Mouse (Mus musculus): ENCODE data around the gene Olfr827. TPM values are rescaled to one million over a fixed set of nuclear protein-coding genes. Genes with fewer than 3 reads are reported as not detected.

The Olfr827 gene
- total and polyA plus RNA-seq, 2 experiments from 2014 or later, result not detected

DNA sequence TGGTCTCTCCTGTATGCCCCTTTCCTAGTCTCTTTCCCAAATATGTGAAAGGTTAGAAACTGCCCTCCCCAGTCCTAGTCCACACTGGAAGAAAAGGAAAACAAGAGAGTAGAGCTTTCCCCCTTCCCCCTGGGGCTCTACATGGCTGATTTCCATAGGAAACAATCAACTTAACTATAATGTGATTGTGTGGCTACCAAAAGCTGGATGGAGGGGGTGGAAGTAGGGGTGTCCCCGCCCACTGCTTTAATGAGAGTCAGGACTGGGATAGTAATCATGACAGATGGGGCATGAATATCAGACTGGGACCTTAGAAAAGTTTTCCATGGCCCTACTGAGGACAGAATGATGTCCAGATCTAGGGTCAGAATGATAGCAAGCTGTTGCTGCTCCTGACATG, 20.4 kb upstream of the Olfr827 start:
- no peak for ATAC-seq (ENCODE audit: insufficient read depth, low read depth)
- no peak for DNase-seq (ENCODE audit: low spot score)
- H3K4me2 ChIP-seq (ENCODE audit: low read depth, low read length), result no peak overlapping the region
- H3K27ac ChIP-seq (ENCODE audit: low read depth), result no peak overlapping the region
- H3K27me3 ChIP-seq (ENCODE audit: control insufficient read depth, insufficient read depth, low read length), result no peaks in the 10 kb centered on the region
- H3K4me1 ChIP-seq (ENCODE audit: control insufficient read depth, insufficient read depth), result no peaks in the 10 kb centered on the region
- TF ChIP-seq CTCF (IDR thresholded peaks at IDR 0.05; ENCODE audit: low read depth), result no peak
- TF ChIP-seq EP300 (IDR thresholded peaks at IDR 0.05; ENCODE audit: low read depth), result no peak
- no peaks in the 10 kb centered on the region for H3K9me3 ChIP-seq (replicated peaks; ENCODE audit: control insufficient read depth, low read length)
- H3K9ac ChIP-seq (replicated peaks; ENCODE audit: low read depth, low read length), result no peak overlapping the region
- WGBS, result 29% methylated on average over 1 of the region's 1 CpGs
- no peaks in the 10 kb centered on the region for H3K36me3 ChIP-seq (replicated peaks; ENCODE audit: control insufficient read depth, insufficient read depth, low read length)
- no peak overlapping the region for H3K4me3 ChIP-seq (ENCODE audit: low read depth, low read length)

DNA sequence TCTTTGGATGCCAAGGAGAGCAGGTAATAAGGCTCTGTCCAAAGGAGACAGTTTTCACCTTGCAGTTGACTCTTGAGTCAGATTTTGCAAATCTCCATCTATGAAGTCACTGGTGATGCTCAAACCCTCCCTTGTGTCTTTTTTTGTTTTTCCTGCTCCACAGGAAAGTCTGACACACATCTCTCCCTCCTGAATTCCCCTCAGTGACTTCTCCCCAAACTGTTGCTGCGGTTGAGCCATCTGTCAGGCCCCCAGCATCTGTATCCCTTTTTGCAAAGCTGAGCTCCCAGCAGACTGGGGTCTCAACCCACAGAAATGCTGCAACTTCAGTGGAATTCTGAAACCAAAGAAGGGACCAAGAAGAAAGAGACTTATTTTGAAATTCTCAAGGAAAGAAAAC, 17.9 kb upstream of the Olfr827 start:
- Histone ChIP-seq H3K9ac (replicated peaks; ENCODE audit: low read depth, low read length) (no peak overlapping the region), H3K4me2 (ENCODE audit: low read depth, low read length) (no peak overlapping the region), H3K4me1 (ENCODE audit: control insufficient read depth, insufficient read depth) (no peaks in the 10 kb centered on the region), H3K9me3 (replicated peaks; ENCODE audit: control insufficient read depth, low read length) (no peaks in the 10 kb centered on the region), H3K27ac (ENCODE audit: low read depth) (no peak overlapping the region), H3K4me3 (ENCODE audit: low read depth, low read length) (no peak overlapping the region), H3K36me3 (replicated peaks; ENCODE audit: control insufficient read depth, insufficient read depth, low read length) (no peaks in the 10 kb centered on the region), H3K27me3 (ENCODE audit: control insufficient read depth, insufficient read depth, low read length) (no peaks in the 10 kb centered on the region)
- DNase-seq (ENCODE audit: low spot score) (no peak), ATAC-seq (ENCODE audit: insufficient read depth, low read depth) (no peak)
- WGBS, result 53% methylated on average over 1 of the region's 1 CpGs
- no peak for TF ChIP-seq EP300 (IDR thresholded peaks at IDR 0.05; ENCODE audit: low read depth)
- no peak for TF ChIP-seq CTCF (IDR thresholded peaks at IDR 0.05; ENCODE audit: low read depth)

DNA sequence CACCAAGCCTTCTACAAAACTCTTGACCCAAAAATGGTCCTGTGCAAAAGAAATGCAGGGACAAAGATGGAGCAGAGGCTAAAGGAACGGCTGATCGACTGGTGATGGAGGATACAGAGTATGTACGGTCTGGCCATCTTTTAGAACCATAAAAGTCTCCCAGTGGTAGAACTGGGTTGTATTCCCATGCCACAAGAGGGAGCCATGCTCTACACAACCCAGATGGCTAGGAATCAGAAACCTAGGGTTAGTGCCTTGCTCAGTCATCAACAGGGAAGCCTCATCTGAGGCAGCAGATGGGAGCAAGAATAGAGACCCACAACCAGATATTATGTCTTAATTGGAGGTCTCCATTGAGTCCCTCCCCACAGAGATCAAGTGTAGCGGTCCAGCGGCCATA, 15.4 kb upstream of the Olfr827 start:
- 85% methylated on average over 5 of the region's 5 CpGs for WGBS

DNA sequence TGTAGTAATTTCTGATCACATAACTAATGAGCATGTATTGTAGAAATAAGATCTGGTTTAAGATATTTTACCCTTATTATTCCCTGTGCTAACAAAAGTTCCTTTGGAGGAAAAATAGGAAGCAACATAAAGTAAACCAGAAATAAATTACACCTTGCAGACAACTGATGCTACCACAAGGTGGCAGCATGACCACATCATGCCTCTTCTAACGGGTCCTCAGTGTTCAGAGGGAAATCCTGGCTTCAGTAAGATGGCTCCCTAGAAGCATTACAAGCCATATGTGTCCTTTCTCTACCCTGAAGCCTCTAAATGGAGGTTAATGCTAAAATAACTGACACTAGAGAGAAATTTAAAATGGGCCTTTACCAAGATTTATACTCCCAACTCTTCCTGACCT, 14.0 kb upstream of the Olfr827 start:
- DNase-seq (ENCODE audit: low spot score), result peak; percentile 30
- H3K4me2 ChIP-seq (ENCODE audit: low read depth, low read length), result no peak overlapping the region
- no peak overlapping the region for H3K9ac ChIP-seq (replicated peaks; ENCODE audit: low read depth, low read length)
- no peak for ATAC-seq (ENCODE audit: insufficient read depth, low read depth)
- TF ChIP-seq CTCF (IDR thresholded peaks at IDR 0.05; ENCODE audit: low read depth), result peak; percentile 80
- TF ChIP-seq EP300 (IDR thresholded peaks at IDR 0.05; ENCODE audit: low read depth), result no peak
- no peaks in the 10 kb centered on the region for H3K36me3 ChIP-seq (replicated peaks; ENCODE audit: control insufficient read depth, insufficient read depth, low read length)
- no peak overlapping the region for H3K4me3 ChIP-seq (ENCODE audit: low read depth, low read length)
- H3K27me3 ChIP-seq (ENCODE audit: control insufficient read depth, insufficient read depth, low read length), result no peaks in the 10 kb centered on the region
- 0% methylated on average over 1 of the region's 1 CpGs for whole genome bisulfite sequencing
- H3K27ac ChIP-seq (ENCODE audit: low read depth), result no peak overlapping the region
- no peaks in the 10 kb centered on the region for H3K9me3 ChIP-seq (replicated peaks; ENCODE audit: control insufficient read depth, low read length)
- no peaks in the 10 kb centered on the region for H3K4me1 ChIP-seq (ENCODE audit: control insufficient read depth, insufficient read depth)

More for the DNA sequence above, 15.4 kb upstream of the Olfr827 start:
- no peak overlapping the region for H3K9ac ChIP-seq (replicated peaks; ENCODE audit: low read depth, low read length)
- H3K27ac ChIP-seq (ENCODE audit: low read depth), result no peak overlapping the region
- ATAC-seq (ENCODE audit: insufficient read depth, low read depth) (no peak), DNase-seq (ENCODE audit: low spot score) (no peak)
- no peaks in the 10 kb centered on the region for H3K4me1 ChIP-seq (ENCODE audit: control insufficient read depth, insufficient read depth)
- no peak for TF ChIP-seq EP300 (IDR thresholded peaks at IDR 0.05; ENCODE audit: low read depth)
- no peak for TF ChIP-seq CTCF (IDR thresholded peaks at IDR 0.05; ENCODE audit: low read depth)
- H3K36me3 ChIP-seq (replicated peaks; ENCODE audit: control insufficient read depth, insufficient read depth, low read length), result no peaks in the 10 kb centered on the region
- no peaks in the 10 kb centered on the region for H3K27me3 ChIP-seq (ENCODE audit: control insufficient read depth, insufficient read depth, low read length)
- H3K4me2 ChIP-seq (ENCODE audit: low read depth, low read length), result no peak overlapping the region
- no peaks in the 10 kb centered on the region for H3K9me3 ChIP-seq (replicated peaks; ENCODE audit: control insufficient read depth, low read length)
- H3K4me3 ChIP-seq (ENCODE audit: low read depth, low read length), result no peak overlapping the region

DNA sequence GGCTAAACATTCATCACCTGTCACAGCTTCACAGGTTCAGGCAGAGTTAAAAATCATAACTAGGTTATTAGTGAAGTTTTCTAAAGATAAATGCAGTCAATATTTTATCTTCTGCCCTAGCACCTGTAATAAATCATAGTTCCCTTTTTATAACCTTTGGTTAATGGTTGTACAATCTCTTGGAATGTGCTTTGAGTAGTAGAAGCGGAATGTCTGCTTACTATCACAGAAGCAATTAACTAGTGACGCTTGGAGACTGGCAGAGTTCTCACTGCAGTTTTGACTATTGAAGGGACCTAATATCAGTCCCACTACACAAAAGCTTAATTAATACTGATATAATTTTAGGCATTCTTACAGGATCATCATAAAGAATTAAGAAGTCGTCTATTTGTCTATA, 10.8 kb upstream of the Olfr827 start:
- Histone ChIP-seq H3K27me3 (ENCODE audit: control insufficient read depth, insufficient read depth, low read length) (no peaks in the 10 kb centered on the region), H3K27ac (ENCODE audit: low read depth) (no peak overlapping the region), H3K4me1 (ENCODE audit: control insufficient read depth, insufficient read depth) (no peaks in the 10 kb centered on the region), H3K9me3 (replicated peaks; ENCODE audit: control insufficient read depth, low read length) (no peaks in the 10 kb centered on the region), H3K4me3 (ENCODE audit: low read depth, low read length) (no peak overlapping the region), H3K4me2 (ENCODE audit: low read depth, low read length) (no peak overlapping the region), H3K36me3 (replicated peaks; ENCODE audit: control insufficient read depth, insufficient read depth, low read length) (no peaks in the 10 kb centered on the region), H3K9ac (replicated peaks; ENCODE audit: low read depth, low read length) (no peak overlapping the region)
- TF ChIP-seq EP300 (IDR thresholded peaks at IDR 0.05; ENCODE audit: low read depth), result no peak
- no peak for TF ChIP-seq CTCF (IDR thresholded peaks at IDR 0.05; ENCODE audit: low read depth)
- ATAC-seq (ENCODE audit: insufficient read depth, low read depth), result no peak
- 58% methylated on average over 3 of the region's 3 CpGs for WGBS
- no peak for DNase-seq (ENCODE audit: low spot score)

DNA sequence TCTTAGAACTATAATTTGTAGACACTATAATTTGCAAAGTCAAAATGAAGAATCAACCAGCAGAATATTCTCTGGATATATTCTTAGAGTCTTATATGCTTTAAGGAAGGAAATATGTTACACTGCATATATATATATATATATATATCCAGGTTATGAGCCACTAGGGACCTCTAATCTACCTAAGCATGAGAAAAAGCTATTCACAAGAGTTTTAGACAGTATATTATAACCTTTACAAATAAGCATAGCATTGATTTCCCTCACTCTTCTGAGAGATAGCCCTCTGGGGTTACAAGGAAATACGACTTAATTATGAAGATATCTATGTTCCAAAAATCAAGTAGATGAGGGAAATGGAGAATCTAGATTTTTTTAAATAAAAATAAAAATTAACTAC, 30.1 kb downstream of the Olfr827 start, which contains the start of gene Olfr826:
TSS of gene Olfr826 (minus strand) at position 101 of the 400 bp plus-strand sequence.
- Histone ChIP-seq H3K4me3 (ENCODE audit: low read depth, low read length) (no peak within 1 kb of the TSS), H3K9ac (replicated peaks; ENCODE audit: low read depth, low read length) (no peak within 1 kb of the TSS), H3K27me3 (ENCODE audit: control insufficient read depth, insufficient read depth, low read length) (no peaks in the 10 kb centered on the region), H3K9me3 (replicated peaks; ENCODE audit: control insufficient read depth, low read length) (no peaks in the 10 kb centered on the region), H3K36me3 (replicated peaks; ENCODE audit: control insufficient read depth, insufficient read depth, low read length) (no peaks in the 10 kb centered on the region), H3K27ac (ENCODE audit: low read depth) (no peak within 1 kb of the TSS), H3K4me1 (ENCODE audit: control insufficient read depth, insufficient read depth) (no peaks in the 10 kb centered on the region), H3K4me2 (ENCODE audit: low read depth, low read length) (no peak within 1 kb of the TSS)
- no peak for ATAC-seq (ENCODE audit: insufficient read depth, low read depth)
- TF ChIP-seq EP300 (IDR thresholded peaks at IDR 0.05; ENCODE audit: low read depth), result no peak
- TF ChIP-seq CTCF (IDR thresholded peaks at IDR 0.05; ENCODE audit: low read depth), result no peak
- 49% methylated on average over 1 of the region's 1 CpGs for WGBS
- DNase-seq (ENCODE audit: low spot score), result no peak

All from heart, postnatal 0 days (tissue).